Mouse (Mus musculus) spleen, adult 2 months (tissue): ENCODE measurements around the gene Ctcfl.

ENCODE experiments used
- CTCF ChIP-seq: fragments of 200-500 bp; IDR thresholded peaks from 2 replicates; pipeline ENCODE4 v1.5.1; 2011; ENCODE audit warnings: mild to moderate bottlenecking, inconsistent platforms; ENCODE audit not compliant: insufficient read depth, insufficient read length, insufficient replicate concordance; ENCODE audit errors: extremely low read depth
- POLR2A ChIP-seq: fragments of 200-500 bp; IDR thresholded peaks from 2 replicates; pipeline ENCODE4 v1.6.1; 2011; ENCODE audit warnings: low read depth, low read length, inconsistent platforms

GRCm38 (mm10) chr2:173155907-173156306 is 36.6 kb upstream of the Ctcfl start:
- TF ChIP-seq POLR2A = no peak
- TF ChIP-seq CTCF = no peak
